Mouse (Mus musculus) cerebellum, adult 8-10 months (tissue): ENCODE results near the gene Dbt.

ENCODE experiments used
- DNase-seq: peaks from one replicate; pipeline ENCODE4 v3.0.0; 2022

Dbt gene

GRCm38 (mm10) chr3:116512904-116513716, at the start of gene Dbt:
Gene Dbt, plus strand, starts transcription at chr3:116513070.
- peak; percentile 67 for DNase-seq

- no peak for DNase-seq
These were observed 48.6 kb upstream of the Dbt start for GRCm38 (mm10) chr3:116464318-116464717.

- DNase-seq = no peak
These were observed 47.2 kb upstream of the Dbt start for GRCm38 (mm10) chr3:116465709-116466108.

GRCm38 (mm10) chr3:116474602-116475001, 38.3 kb upstream of the Dbt start:
- DNase-seq = no peak

GRCm38 (mm10) chr3:116476686-116477298, 36.1 kb upstream of the Dbt start:
- no peak for DNase-seq

- no peak for DNase-seq
These were observed 35.5 kb upstream of the Dbt start for GRCm38 (mm10) chr3:116477351-116477750.

GRCm38 (mm10) chr3:116480119-116480518, 32.8 kb upstream of the Dbt start:
- no peak for DNase-seq

GRCm38 (mm10) chr3:116480937-116481336, 31.9 kb upstream of the Dbt start:
- DNase-seq = no peak

GRCm38 (mm10) chr3:116482724-116483123, 30.1 kb upstream of the Dbt start:
- DNase-seq = no peak

- DNase-seq = no peak
These were observed 29.6 kb upstream of the Dbt start for GRCm38 (mm10) chr3:116483271-116483670.

GRCm38 (mm10) chr3:116490920-116491319, 21.9 kb upstream of the Dbt start:
- DNase-seq = no peak

- no peak for DNase-seq
These were observed 20.9 kb upstream of the Dbt start for GRCm38 (mm10) chr3:116491923-116492454.

GRCm38 (mm10) chr3:116493658-116494057, 19.2 kb upstream of the Dbt start:
- no peak for DNase-seq

GRCm38 (mm10) chr3:116495671-116496070, 17.2 kb upstream of the Dbt start:
- DNase-seq = no peak

- DNase-seq = peak; percentile 99
These were observed 5.0 kb upstream of the Dbt start, which contains the start of gene Rtca for GRCm38 (mm10) chr3:116507772-116508351. Gene Rtca, minus strand, starts transcription at chr3:116508208.

- peak; percentile 39 for DNase-seq
These were observed 543 bp upstream of the Dbt start for GRCm38 (mm10) chr3:116512151-116512903.

GRCm38 (mm10) chr3:116520141-116520761, 7.4 kb downstream of the Dbt start:
- no peak for DNase-seq

- no peak for DNase-seq
These were observed 16.9 kb downstream of the Dbt start for GRCm38 (mm10) chr3:116529741-116530140.

GRCm38 (mm10) chr3:116530826-116531225, 18.0 kb downstream of the Dbt start:
- DNase-seq = no peak

- no peak for DNase-seq
These were observed 23.7 kb downstream of the Dbt start for GRCm38 (mm10) chr3:116536428-116537199.

- no peak for DNase-seq
These were observed 24.3 kb downstream of the Dbt start for GRCm38 (mm10) chr3:116537200-116537573.

GRCm38 (mm10) chr3:116542070-116542469, 29.2 kb downstream of the Dbt start:
- DNase-seq = no peak
